Mouse (Mus musculus) thymus, postnatal 36 days (tissue): ENCODE data around the gene Rassf8.

Experiments
- DNase-seq, 2 experiments: peaks; one replicate each; pipeline ENCODE4 v3.0.0; 2022; ENCODE audit warnings: mixed read lengths in 2 of 2

Gene Rassf8

GRCm38 (mm10) chr6:145746132-145746849, at the start of gene Rassf8:
Gene Rassf8, plus strand, starts transcription at chr6:145746748.
- DNase-seq: peak; percentile 80 to 86

- no peak for DNase-seq
These were observed 45.5 kb upstream of the Rassf8 start for GRCm38 (mm10) chr6:145701021-145701540.

GRCm38 (mm10) chr6:145703667-145704066, 42.9 kb upstream of the Rassf8 start:
- DNase-seq: no peak

GRCm38 (mm10) chr6:145709956-145710720, 36.4 kb upstream of the Rassf8 start:
- DNase-seq: no peak

GRCm38 (mm10) chr6:145710797-145711196, 35.8 kb upstream of the Rassf8 start:
- no peak for DNase-seq

- DNase-seq: no peak
These were observed 35.2 kb upstream of the Rassf8 start for GRCm38 (mm10) chr6:145711320-145711719.

- no peak for DNase-seq
These were observed 33.1 kb upstream of the Rassf8 start for GRCm38 (mm10) chr6:145713241-145714114.

GRCm38 (mm10) chr6:145714131-145714530, 32.4 kb upstream of the Rassf8 start:
- DNase-seq: no peak

- DNase-seq: no peak
These were observed 24.0 kb upstream of the Rassf8 start for GRCm38 (mm10) chr6:145722596-145722995.

GRCm38 (mm10) chr6:145723131-145723863, 23.3 kb upstream of the Rassf8 start:
- no peak for DNase-seq

GRCm38 (mm10) chr6:145725849-145726248, 20.7 kb upstream of the Rassf8 start:
- no peak for DNase-seq

- DNase-seq: no peak
These were observed 19.6 kb upstream of the Rassf8 start for GRCm38 (mm10) chr6:145726986-145727385.

- DNase-seq: no peak
These were observed 13.7 kb upstream of the Rassf8 start for GRCm38 (mm10) chr6:145732868-145733267.

GRCm38 (mm10) chr6:145733276-145733675, 13.3 kb upstream of the Rassf8 start:
- DNase-seq: no peak

- no peak for DNase-seq
These were observed 12.6 kb upstream of the Rassf8 start for GRCm38 (mm10) chr6:145733911-145734310.

- no peak for DNase-seq
These were observed 10.4 kb upstream of the Rassf8 start for GRCm38 (mm10) chr6:145736099-145736498.

GRCm38 (mm10) chr6:145739231-145739630, 7.3 kb upstream of the Rassf8 start:
- no peak for DNase-seq

- DNase-seq: no peak
These were observed 6.5 kb upstream of the Rassf8 start for GRCm38 (mm10) chr6:145740011-145740410.

GRCm38 (mm10) chr6:145745291-145745690, 1.3 kb upstream of the Rassf8 start:
- DNase-seq: no peak

GRCm38 (mm10) chr6:145746921-145747670, 548 bp downstream of the Rassf8 start:
- peak; percentile 33 to 37 for DNase-seq
